Mouse (Mus musculus) embryonic facial prominence, embryonic 10.5 days (tissue): ENCODE measurements around the gene Ripor2. TPM values are rescaled to one million over a fixed set of nuclear protein-coding genes. Genes with fewer than 3 reads are reported as not detected.

Experiments
- DNase-seq: peaks from one replicate; pipeline ENCODE4 v3.0.0-alpha.2; 2017; ENCODE audit warnings: low spot score
- H3K27ac ChIP-seq: fragments of 300-500 bp; sonication (generic); replicated peaks from 2 replicates; pipeline ENCODE4 v1.5.1; 2016; ENCODE audit warnings: mild to moderate bottlenecking
- H3K27me3 ChIP-seq: fragments of 300-500 bp; sonication (generic); replicated peaks from 2 replicates; pipeline ENCODE4 v1.6.1; 2016; ENCODE audit warnings: low read depth, mild to moderate bottlenecking; ENCODE audit not compliant: poor library complexity, severe bottlenecking
- H3K36me3 ChIP-seq: fragments of 300-500 bp; sonication (generic); replicated peaks from 2 replicates; pipeline ENCODE4 v1.6.1; 2016; ENCODE audit warnings: mild to moderate bottlenecking, moderate library complexity
- H3K4me1 ChIP-seq: fragments of 300-500 bp; sonication (generic); 2 replicates; pipeline ENCODE4 v1.6.1; 2016
- H3K4me3 ChIP-seq: fragments of 300-500 bp; sonication (generic); 2 replicates; pipeline ENCODE4 v1.5.1; 2016; ENCODE audit warnings: mild to moderate bottlenecking, moderate library complexity
- H3K9me3 ChIP-seq: fragments of 300-500 bp; sonication (generic); 2 replicates; pipeline ENCODE4 v1.6.1; 2016; ENCODE audit warnings: mild to moderate bottlenecking
- WGBS: fragments of 180-500 bp; shearing (Covaris S2); methylation state at CpG from one replicate; pipeline ENCODE4 v1.1.7; 2016; 5-methylcytosine and 5-hydroxymethylcytosine counted together
- polyA plus RNA-seq: library from polyadenylated mRNA; unstranded; fragments of >200 nt; fragmentation: Nextera tagmentation; extraction: Ambion mirVana; gene quantifications from 2 replicates; pipeline ENCODE4 v1.2.1, GENCODE M21; 2016

Ripor2 gene
- polyA plus RNA-seq, 1 experiment from 2014 or later: 2.6 TPM

GRCm38 (mm10) chr13:24712581-24713130, 130.7 kb downstream of the Ripor2 start:
- H3K9me3 ChIP-seq: no peaks in the 10 kb centered on the region
- 89% methylated on average over 7 of the region's 7 CpGs for WGBS

GRCm38 (mm10) chr13:24713434-24714000, 131.5 kb downstream of the Ripor2 start:
- Histone ChIP-seq H3K4me3 (peak overlapping the region; percentile 39), H3K36me3 (no peaks in the 10 kb centered on the region), H3K27me3 (peaks cover 7% of the 10 kb centered on the region; the same call in 1 of the 2 replicates), H3K27ac (peak overlapping the region; percentile 67; the same call in 1 of the 2 replicates), H3K4me1 (peaks cover 13% of the 10 kb centered on the region), H3K9me3 (no peaks in the 10 kb centered on the region)
- whole genome bisulfite sequencing: 8% methylated on average over 16 of the region's 16 CpGs
- DNase-seq: peak; percentile 89

More at GRCm38 (mm10) chr13:24712581-24713130, 130.7 kb downstream of the Ripor2 start:
- Histone ChIP-seq H3K4me1 (peaks cover 13% of the 10 kb centered on the region), H3K27me3 (peaks cover 7% of the 10 kb centered on the region; the same call in 1 of the 2 replicates), H3K36me3 (no peaks in the 10 kb centered on the region), H3K27ac (no peak overlapping the region), H3K4me3 (no peak overlapping the region)
- DNase-seq: no peak

- no peak for DNase-seq
- Histone ChIP-seq H3K36me3 (no peaks in the 10 kb centered on the region), H3K27ac (no peak overlapping the region), H3K4me1 (peaks cover 13% of the 10 kb centered on the region), H3K4me3 (no peak overlapping the region), H3K9me3 (no peaks in the 10 kb centered on the region), H3K27me3 (peaks cover 7% of the 10 kb centered on the region; the same call in 1 of the 2 replicates)
- WGBS: 78% methylated on average over 9 of the region's 9 CpGs
These were observed 132.4 kb downstream of the Ripor2 start for GRCm38 (mm10) chr13:24714360-24714885.

GRCm38 (mm10) chr13:24715601-24716000, 133.6 kb downstream of the Ripor2 start:
- no peak overlapping the region for H3K4me3 ChIP-seq
- H3K9me3 ChIP-seq: no peaks in the 10 kb centered on the region
- peaks cover 7% of the 10 kb centered on the region; the same call in 1 of the 2 replicates for H3K27me3 ChIP-seq
- H3K4me1 ChIP-seq: peaks cover 10% of the 10 kb centered on the region
- H3K27ac ChIP-seq: no peak overlapping the region
- no peak for DNase-seq
- 64% methylated on average over 5 of the region's 5 CpGs for WGBS
- H3K36me3 ChIP-seq: no peaks in the 10 kb centered on the region

GRCm38 (mm10) chr13:24716441-24716840, 134.5 kb downstream of the Ripor2 start:
- Histone ChIP-seq H3K4me3 (no peak overlapping the region), H3K36me3 (no peaks in the 10 kb centered on the region), H3K9me3 (no peaks in the 10 kb centered on the region), H3K27ac (no peak overlapping the region), H3K4me1 (peaks cover 6% of the 10 kb centered on the region; the same call in 1 of the 2 replicates), H3K27me3 (peaks cover 7% of the 10 kb centered on the region; the same call in 1 of the 2 replicates)
- DNase-seq: no peak
- 89% methylated on average over 9 of the region's 9 CpGs for WGBS

- no peak for DNase-seq
- H3K27ac ChIP-seq: no peak overlapping the region
- no peak overlapping the region for H3K4me3 ChIP-seq
- WGBS: 77% methylated on average over 7 of the region's 7 CpGs
- H3K36me3 ChIP-seq: no peaks in the 10 kb centered on the region
- H3K4me1 ChIP-seq: peaks cover 6% of the 10 kb centered on the region; the same call in 1 of the 2 replicates
- H3K9me3 ChIP-seq: no peaks in the 10 kb centered on the region
- peaks cover 5% of the 10 kb centered on the region; the same call in 1 of the 2 replicates for H3K27me3 ChIP-seq
These were observed 135.7 kb downstream of the Ripor2 start for GRCm38 (mm10) chr13:24717677-24718076.

- no peak for DNase-seq
- Histone ChIP-seq H3K27me3 (no peaks in the 10 kb centered on the region), H3K4me1 (peaks cover 15% of the 10 kb centered on the region), H3K4me3 (no peak overlapping the region), H3K9me3 (no peaks in the 10 kb centered on the region), H3K36me3 (no peaks in the 10 kb centered on the region), H3K27ac (no peak overlapping the region)
- WGBS: 79% methylated on average over 10 of the region's 10 CpGs
These were observed 139.5 kb downstream of the Ripor2 start for GRCm38 (mm10) chr13:24721502-24721901.

GRCm38 (mm10) chr13:24723699-24724394, 141.9 kb downstream of the Ripor2 start:
- H3K9me3 ChIP-seq: no peaks in the 10 kb centered on the region
- H3K4me3 ChIP-seq: no peak overlapping the region
- no peak for DNase-seq
- H3K4me1 ChIP-seq: peaks cover 15% of the 10 kb centered on the region
- no peak overlapping the region for H3K27ac ChIP-seq
- no peaks in the 10 kb centered on the region for H3K36me3 ChIP-seq
- no peaks in the 10 kb centered on the region for H3K27me3 ChIP-seq
- WGBS: 64% methylated on average over 8 of the region's 8 CpGs

GRCm38 (mm10) chr13:24724395-24724759, 142.4 kb downstream of the Ripor2 start:
- H3K27ac ChIP-seq: no peak overlapping the region

GRCm38 (mm10) chr13:24729128-24729527, 147.1 kb downstream of the Ripor2 start:
- WGBS: 89% methylated on average over 5 of the region's 5 CpGs
- H3K9me3 ChIP-seq: no peaks in the 10 kb centered on the region
- no peak for DNase-seq
- peaks cover 10% of the 10 kb centered on the region for H3K4me1 ChIP-seq
- no peak overlapping the region for H3K4me3 ChIP-seq
- H3K27me3 ChIP-seq: no peaks in the 10 kb centered on the region
- no peak overlapping the region for H3K27ac ChIP-seq
- no peaks in the 10 kb centered on the region for H3K36me3 ChIP-seq

More at GRCm38 (mm10) chr13:24724395-24724759, 142.4 kb downstream of the Ripor2 start:
- H3K9me3 ChIP-seq: no peaks in the 10 kb centered on the region
- 59% methylated on average over 4 of the region's 4 CpGs for WGBS
- peak; percentile 16 for DNase-seq
- no peaks in the 10 kb centered on the region for H3K36me3 ChIP-seq
- H3K4me3 ChIP-seq: no peak overlapping the region
- H3K27me3 ChIP-seq: no peaks in the 10 kb centered on the region
- H3K4me1 ChIP-seq: peaks cover 15% of the 10 kb centered on the region

GRCm38 (mm10) chr13:24734502-24734901, 152.5 kb downstream of the Ripor2 start:
- H3K4me3 ChIP-seq: no peak overlapping the region
- WGBS: 89% methylated on average over 5 of the region's 5 CpGs
- no peak for DNase-seq

GRCm38 (mm10) chr13:24735608-24736131, 153.7 kb downstream of the Ripor2 start:
- peaks cover 12% of the 10 kb centered on the region for H3K36me3 ChIP-seq
- H3K9me3 ChIP-seq: no peaks in the 10 kb centered on the region
- no peak for DNase-seq
- H3K4me1 ChIP-seq: no peaks in the 10 kb centered on the region
- no peaks in the 10 kb centered on the region for H3K27me3 ChIP-seq
- WGBS: 92% methylated on average over 6 of the region's 6 CpGs
- H3K4me3 ChIP-seq: no peak overlapping the region
- no peak overlapping the region for H3K27ac ChIP-seq

More at GRCm38 (mm10) chr13:24734502-24734901, 152.5 kb downstream of the Ripor2 start:
- H3K27ac ChIP-seq: no peak overlapping the region
- 0 out of 2 replicates have a peak, but pooled peaks cover 2% of the 10 kb centered on the region for H3K36me3 ChIP-seq
- no peaks in the 10 kb centered on the region for H3K27me3 ChIP-seq
- no peaks in the 10 kb centered on the region for H3K4me1 ChIP-seq
- H3K9me3 ChIP-seq: no peaks in the 10 kb centered on the region
